Mouse (Mus musculus) megakaryocyte-erythroid progenitor cell, adult 5-6 weeks (primary cell): ENCODE results near the gene C1qtnf1. TPM values are rescaled to one million over a fixed set of nuclear protein-coding genes. Genes with fewer than 3 reads are reported as not detected.
A peak's percentile ranks its signal among the peaks of the same experiment; 100 is the strongest.
"Not testable (repeated sequence)": the region's sequence is repeated elsewhere in the genome, so short reads cannot be mapped to it uniquely, and the experiment has no call there.

Source experiments
- ATAC-seq: replicated peaks from 2 replicates; pipeline ENCODE4 v1.8.0; 2016; ENCODE audit warnings: mild to moderate bottlenecking, inconsistent platforms; ENCODE audit not compliant: severe bottlenecking, poor library complexity, low FRiP score, low TSS enrichment
- total RNA-seq, 2 experiments: library from RNA; stranded (forward) in 1 of 2; stranded (reverse) in 1 of 2; fragments of 200-1000, 215-1000 nt in 1 of 2; fragments of >200 nt in 1 of 2; fragmentation: Nextera tagmentation in 1 of 2; gene quantifications; 2 replicates each; pipeline ENCODE4 v1.2.3; 2014 to 2017

C1qtnf1 gene
- total RNA-seq (2014; fragmentation: Nextera tagmentation) (not detected in 2 replicates), total RNA-seq (2017) (not detected in 2 replicates)

DNA sequence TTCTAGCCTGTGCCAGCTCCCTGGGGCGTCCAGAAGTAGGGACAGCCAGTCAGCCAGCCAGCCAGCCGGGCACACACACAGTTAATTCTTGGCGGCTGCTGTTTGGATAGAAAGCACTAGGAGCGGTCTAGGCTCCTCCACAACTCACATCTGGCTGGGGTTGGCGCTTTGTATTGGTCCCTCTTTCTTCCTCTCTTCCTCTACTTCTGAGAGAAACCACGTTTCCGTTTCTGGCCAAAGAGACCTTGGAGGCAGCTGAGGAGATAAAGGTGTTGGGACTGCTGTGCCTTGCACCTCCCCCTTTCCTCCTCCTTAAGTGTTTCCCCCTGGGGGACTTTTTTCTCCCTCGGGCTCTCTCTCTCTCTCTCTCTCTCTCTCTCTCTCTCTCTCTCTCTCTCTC lies at the start of gene C1qtnf1:
C1qtnf1 (plus strand) TSS at position 218 of the 400 bp plus-strand sequence.
- no peak for ATAC-seq

DNA sequence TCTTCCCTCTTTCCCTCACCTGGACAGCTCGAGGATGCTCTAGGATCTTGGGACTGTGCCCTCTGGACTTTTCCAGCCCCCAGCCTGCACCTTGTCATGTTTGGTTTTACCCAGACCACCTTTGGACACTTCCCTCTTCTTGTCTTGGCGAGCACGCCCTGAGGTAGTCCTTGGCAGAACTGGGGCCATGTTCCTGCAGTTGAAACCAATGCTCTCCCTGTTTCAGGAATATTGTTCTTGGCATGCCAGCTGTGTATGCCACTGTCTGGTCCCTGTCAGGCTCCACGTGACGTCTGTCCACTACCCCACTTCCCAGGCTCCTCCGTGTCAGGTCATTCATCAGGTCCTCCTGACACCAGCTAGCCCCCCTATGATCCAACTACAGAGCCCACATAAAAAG lies 49.3 kb upstream of the C1qtnf1 start:
- ATAC-seq: no peak

DNA sequence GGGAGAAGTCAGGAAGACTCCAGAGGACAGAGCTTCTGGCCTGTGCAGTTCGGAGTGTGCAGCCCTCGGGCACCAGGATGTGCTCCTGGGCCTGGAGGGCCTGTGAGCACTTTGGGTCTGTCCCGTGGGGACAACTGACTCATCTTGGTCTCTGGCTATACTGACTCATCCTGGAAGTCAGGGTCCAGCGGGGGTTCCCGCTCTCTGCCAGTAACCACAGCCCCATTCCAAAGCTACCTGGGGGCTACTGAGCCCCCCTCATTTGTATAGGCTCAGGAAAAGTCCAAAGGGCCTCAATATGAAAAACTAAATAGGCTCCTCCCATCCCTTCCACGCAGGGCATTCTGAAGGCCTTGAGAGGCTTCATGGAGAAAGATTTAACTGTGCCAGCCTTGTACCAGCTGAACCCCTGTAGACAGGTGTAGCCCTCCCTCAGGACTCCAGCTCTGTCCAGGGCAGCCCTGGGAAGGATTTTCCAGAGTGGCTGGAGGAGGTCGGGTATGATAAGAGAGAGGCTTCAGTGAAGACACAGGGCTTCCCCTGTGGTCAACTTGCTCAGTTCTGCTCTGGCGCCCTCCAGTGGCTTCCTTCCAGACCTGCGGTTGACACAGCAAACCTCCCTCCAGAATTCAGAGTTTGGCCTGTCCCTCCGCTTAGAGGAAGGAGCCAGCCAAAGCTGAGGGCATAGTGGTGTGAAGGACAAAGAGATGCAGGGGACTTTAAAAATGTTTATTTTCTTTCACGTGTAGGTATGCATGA lies 48.6 kb upstream of the C1qtnf1 start:
- ATAC-seq: peak; percentile 96

DNA sequence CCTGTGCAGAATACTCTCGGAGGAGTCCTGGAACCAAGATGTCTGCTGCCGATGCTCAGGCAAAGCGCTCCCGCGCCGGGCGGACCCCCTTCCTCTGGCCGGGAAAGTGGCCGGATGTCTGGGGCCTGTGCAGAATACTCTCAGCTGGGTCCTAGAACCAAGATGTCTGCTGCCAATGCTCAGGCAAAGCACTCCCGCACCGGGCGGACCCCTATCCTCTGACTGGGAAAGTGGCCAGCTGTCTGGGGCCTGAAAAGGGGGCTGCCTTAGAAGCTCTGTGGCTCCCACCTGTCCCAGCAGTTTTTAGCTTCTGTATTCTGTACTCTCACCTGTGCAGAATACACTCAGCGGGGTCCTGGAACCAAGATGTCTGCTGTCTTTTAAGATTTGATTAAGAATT lies 40.2 kb upstream of the C1qtnf1 start:
- not testable (repeated sequence) for ATAC-seq

DNA sequence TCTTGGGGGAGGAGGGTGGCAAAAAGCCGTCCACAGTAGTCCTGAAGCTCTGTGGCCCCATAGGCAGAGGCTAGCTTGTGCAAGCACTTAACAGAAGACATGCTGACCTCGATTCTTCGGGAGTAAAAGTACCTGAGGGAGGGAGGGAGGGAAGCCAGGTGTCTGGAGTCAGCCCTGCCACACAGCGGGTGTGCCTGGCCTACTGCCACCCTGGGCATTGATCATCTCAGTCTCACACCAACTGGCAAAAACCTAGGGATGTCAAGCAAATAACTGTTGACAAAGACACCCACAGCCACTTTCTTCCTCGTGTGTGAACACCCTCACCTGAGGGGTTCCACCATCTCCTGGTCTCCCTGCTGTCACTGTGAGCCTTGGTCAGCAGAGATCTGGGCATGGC lies 34.0 kb upstream of the C1qtnf1 start:
- ATAC-seq: no peak

DNA sequence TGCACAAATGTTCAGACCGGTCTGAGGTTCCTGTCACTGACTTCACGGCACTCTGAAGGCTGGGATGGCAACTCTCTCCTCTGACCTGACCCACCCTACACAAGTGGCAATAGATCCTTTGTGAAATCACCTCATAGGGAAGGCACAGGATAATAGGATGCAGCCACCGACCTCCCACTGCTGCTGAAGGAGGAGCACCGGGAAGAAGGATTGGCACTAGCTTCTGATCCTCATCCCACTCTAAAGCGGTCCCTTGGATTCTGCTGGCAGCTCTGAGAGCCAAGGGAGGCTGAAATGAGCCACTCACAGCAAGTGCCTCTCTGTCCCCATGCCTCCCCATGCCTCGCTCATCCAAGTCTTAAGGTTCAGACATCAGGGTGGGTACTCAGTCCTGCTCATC lies 33.5 kb upstream of the C1qtnf1 start:
- ATAC-seq: no peak

DNA sequence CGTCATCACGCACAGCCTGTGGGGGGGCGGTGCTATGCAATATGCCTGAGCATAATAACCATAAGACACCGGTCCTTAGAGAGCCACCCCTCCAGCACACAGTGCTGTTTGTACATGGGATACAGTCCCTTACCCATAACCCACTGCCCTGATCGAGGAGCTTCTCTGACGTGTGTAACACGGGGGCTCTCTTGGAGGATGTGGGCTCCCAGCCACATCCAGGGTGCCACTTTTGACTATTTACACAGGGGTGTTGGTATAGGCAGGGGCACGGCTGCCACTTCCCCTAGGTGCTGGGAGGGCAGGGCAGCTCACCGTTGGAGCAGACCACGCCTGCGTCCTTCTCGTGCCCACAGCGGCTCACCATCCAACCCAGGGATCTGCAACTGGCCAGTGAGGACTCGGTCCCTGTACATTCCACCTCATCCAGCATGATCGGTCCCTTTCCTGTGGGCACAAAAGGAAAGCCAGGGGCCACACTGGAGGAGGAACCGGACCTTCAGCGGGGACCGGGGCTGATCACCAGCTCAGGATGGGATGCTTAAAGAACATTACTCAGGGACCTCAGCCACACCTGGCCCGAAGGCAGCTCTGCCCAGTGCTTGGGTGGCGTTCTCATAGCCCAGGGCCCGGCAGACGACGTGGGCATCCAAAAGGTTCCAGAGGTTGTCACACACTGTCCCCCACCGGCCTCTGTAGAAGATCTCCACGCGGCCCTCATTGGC lies 30.0 kb upstream of the C1qtnf1 start:
- ATAC-seq: no peak

DNA sequence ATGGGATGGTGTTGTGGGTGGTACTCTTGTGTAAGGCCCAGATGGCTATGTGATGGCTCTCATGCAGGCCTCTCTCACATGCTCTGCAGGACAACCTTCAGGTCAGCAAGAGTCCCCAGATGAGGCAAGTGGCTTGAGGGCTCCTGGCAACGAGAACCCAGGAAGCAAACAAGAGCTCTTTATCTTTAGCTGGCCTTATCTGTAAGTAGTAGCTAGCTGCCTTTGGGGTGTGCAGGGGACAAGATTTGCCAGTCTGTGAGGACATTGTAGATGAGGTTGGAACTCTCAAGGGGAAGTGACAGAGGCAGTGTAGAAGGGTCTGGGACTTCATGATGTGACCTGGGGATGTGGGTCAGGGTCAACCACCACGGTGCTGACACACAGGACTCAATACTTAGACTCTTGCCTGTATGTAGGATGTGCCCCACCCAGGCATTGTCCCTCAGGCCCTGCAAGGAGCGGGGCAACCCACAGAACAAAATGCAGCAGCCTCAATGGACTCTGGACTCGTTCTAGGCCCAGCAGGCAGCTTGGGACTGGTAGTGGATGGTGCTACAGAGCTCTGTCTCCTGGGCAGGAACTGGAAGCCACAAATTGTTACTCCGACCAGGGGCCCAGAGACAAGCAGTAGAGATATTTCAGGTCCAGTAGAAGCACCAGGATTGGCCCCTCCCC lies 28.0 kb upstream of the C1qtnf1 start:
- peak; percentile 62 for ATAC-seq

DNA sequence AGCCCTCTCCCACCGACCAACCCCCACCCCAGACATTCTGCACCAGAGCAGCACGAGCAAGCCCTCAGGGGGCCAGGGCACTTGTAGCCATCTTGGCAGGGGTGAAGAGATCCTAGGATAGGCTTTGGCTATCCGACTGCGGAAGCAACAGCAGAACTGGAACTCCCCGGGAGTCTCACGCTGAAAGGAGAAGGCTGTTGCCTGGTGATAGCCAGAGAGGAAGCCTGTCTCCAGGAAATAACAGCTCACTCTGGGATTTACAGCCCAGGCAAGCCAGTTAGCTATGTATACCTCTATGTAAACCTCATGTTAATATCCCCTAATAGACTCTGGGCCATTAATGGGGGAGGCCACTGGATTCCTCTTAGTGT lies 27.5 kb upstream of the C1qtnf1 start:
- ATAC-seq: peak; percentile 35

DNA sequence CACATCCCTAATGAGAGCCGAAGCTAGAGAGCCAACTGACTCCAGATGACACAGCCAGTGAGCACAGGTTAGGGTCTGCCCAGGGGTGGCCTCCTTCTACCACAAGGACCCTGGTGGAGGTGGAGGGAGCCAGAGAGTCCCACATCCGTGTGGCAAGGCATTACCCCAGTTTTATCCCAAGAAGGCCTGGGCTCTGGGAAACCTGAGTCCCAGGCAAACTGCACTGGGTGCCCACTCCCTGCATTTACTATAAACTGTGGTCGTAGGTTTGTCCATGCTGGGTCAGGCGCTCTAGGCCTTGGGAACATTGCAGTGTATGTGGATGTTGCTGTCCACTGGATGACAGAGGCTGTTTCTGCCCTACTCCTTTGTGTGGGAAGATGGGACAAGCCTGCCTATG lies 26.8 kb upstream of the C1qtnf1 start:
- no peak for ATAC-seq

DNA sequence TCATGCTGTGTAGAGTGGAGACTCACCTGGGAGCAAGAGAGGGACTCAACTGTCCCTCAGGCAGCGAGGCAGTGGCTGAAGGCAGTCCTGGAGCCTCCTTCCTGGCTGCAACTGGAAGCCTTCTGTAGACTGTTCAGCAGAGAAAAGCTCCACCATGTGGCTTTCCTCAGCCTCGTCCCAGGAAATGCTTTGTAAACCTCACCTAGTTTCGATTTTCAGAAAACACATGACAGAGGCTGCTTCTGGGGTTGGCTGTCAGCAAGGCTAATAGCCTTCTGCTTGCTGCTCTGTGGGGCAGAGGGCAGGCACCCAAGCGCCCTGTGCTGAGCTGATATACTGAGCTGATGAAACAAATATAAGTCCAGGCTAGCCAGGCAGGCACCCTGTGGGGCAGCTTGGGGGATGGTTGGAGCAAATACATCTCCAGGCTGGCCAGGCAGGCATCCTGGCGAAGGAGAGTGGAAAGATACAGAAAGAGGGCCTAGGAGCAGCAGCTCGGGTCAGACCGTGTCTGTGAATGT lies 26.2 kb upstream of the C1qtnf1 start, which contains the start of gene Lgals3bp:
Lgals3bp (minus strand) TSS at position 333 of the 521 bp plus-strand sequence.
- ATAC-seq: peak; percentile 78

DNA sequence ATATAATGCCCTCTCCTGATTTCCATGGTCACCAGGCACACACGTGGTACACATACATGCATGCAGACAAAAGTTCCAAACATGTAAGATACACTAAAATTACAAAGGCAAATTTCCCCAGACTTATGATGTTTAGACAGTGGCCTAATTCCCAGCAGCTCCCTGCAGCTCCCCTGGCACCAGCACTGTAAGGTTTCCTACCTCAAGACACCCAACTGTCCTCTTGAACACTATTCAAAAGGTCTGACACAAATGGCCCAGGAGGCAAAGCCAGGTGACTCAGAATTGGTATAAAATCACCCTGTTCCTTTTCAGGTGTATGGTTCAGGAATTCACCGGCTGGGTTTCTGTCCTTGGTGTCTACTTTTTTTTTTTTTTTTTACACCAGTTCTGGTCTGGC lies 24.8 kb upstream of the C1qtnf1 start:
- ATAC-seq: no peak

DNA sequence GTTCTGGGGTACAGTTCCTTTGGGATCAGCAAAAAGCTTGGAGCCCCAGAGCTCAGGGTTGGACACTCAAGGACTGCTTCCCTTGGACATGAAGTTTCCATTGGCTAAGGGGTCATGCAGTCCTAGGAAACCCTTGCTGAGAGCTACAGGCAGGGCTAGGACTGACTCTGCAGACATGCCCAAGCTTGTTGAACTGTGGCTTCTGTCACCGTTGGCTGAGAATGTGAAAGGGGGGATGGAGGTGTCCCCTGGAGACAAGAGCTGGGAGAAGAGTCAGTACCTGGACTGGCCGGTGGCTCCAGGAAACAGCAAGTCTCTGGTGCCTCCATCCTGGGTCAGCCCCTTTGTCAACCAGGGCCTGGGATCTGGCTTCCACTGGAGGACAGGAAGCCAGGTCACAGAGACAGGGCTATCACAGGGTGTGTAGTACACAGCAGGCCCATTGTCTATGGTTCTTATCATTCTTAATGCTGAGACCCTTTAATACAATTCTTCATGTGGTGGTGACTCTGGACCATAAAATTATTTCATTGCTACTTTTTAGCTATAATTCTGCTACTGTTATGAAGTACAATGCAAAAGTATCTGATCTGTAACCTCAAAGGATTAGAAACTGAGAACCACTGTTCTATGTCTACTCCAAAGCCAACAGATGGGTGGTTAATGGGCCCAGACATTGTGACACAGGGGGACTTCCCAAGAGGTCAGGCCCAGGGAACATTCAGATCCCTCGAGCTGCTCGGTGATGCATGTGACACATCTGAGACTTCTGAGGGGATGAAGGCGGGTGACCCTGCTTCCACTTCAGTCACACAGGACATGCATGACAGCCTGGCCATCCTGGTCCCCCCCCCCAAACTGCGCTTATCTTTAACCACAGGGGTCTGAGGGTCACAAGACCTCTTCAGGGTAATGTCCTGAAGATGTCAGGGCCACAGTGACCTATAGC lies 23.8 kb upstream of the C1qtnf1 start:
- ATAC-seq: no peak

DNA sequence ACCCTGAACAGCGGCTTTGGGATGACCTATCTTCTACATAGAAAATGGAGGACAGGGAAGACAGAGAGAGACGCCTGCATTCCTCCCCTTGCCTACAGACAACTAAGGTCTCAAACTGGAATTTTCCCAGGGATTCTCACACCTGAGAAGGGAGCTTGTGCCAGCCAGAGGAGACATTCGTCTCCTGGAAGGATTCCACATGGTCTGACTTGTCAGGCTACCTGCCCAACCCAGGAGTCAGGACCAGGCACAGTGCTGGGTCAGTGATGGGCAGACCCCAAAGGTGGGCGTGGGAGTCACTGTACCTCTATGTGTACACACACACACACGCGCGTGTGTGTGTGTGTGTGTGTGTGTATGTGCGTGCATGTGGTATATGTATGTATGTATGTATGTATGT lies 22.7 kb upstream of the C1qtnf1 start:
- ATAC-seq: no peak

DNA sequence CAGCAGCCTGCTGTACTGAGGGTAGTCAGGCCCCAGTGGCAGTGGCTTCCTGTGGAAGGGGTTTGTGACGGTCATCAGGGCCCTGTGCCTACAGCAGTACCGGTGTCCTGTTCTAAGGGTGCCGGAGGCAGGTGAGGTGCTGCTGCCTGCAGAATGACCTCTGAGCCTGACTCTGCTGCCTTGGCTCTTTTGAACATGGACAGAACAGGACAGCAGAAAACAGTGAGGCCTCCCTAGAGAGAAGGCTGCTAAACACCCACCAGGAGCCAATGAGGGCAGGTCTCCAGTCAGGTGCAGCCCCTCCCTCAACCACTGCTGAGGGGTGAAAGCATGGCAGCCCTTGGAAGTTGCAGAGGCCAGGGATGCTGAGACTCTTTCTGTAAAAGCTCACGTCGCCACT lies 21.5 kb upstream of the C1qtnf1 start:
- ATAC-seq: no peak

DNA sequence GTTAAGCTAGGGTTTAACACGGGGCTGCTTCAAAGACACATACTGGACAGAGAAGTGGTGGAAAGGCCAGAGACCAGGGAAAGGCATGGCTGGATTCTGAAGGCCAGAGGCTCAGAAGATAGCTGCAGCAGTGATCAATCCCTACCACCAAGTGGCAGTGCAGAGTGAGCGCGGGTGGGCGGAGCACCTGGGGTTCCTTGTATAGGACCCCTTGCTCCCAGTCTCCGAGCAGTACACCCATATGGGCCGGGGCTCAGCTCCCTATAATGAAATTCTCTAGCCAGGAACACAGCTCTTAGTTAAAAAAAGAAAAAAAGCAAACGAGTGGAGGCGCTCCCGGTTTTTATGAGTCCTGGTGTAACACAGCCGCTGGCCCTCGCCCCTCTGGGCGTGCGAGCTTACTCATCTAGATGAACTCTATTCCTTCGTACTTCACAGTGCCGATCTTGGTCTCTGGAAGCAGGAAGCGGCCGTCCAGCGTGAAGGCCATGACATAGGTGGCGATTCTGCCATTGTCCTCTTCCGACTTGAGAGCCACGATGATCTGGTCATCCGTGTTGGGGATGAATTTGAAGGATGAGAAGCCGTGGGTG lies 20.6 kb upstream of the C1qtnf1 start:
- ATAC-seq: no peak

DNA sequence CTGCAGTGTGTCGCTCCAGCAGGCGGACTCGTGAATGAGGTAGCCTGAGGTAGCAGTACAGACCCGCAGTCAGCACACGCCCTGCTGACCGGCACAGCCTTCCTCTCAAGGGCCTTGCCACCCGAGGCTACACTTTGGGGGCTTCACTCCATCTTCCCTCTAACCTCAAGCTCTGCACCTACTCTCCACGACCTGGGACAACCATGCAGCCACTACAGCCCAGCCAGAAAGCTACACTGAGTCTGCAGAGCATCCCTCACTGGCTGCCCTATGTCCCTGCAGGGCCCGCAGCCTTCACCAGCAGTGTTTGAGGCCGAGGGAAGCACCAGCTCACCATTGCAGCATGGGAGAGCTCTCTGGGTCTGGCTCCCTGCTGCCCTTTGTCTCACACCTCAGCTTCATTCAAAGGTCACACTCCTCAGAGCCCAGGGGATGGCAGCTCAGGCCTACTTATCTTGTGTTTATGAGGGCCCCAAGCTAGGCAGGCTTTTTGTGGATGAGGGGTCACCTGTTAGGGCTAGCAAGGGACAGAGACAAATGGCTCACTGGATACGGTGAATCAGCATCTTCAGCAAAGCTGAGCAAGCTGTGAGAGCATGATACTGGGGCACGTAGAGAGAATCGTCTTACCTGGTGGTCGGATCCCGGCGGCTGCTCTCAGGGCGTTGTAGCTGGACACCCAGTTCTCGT lies 19.8 kb upstream of the C1qtnf1 start:
- ATAC-seq: no peak
